ENCODE assay signal across 8 mouse cellular contexts in the genomic region with DNA sequence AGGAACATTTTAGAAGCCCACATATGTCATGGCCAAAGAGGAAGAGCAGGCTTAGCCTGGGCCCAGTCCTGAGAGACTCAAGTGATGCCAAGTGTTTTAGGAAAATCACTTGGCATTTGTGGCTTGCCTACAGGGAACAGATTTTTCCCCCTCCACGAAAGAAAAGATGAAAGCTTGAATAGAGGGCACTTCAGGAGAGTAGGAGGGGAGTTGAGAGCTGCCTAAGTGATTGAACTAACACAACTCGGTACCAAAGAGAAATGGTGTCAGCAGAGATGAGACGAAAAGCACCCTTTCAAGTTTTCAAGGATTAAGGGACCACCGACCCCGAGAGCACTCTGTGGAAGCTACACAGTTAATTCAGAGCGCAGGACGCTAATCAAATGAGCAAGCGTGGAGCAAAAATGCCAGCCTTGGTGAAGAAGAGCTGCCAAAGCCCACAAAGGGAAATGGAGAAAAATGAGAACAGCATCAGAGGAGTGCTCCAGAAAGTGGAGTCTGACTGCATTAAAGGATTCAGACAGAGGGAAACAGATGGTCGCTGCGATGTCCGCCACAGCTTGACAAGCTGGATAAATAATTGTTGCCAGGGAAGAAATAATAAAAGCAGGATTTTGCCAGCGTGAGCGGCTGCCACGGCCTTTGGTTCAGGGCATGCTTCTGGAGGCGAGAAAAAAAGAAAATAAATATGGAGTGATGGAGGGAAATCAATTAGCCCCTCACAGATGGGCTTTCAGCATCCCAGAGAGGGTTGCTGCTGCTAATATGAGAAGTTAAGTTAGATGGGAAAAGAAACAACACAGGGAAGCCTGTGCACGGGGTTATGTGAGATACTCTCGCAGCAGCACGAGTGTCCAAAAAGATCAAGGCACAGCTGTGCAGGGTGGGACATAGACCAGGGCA.
DNase-seq lines count a peak whose midpoint lies in the region; ATAC-seq and TF ChIP-seq lines count a peak whose summit lies in the region.

No protein-coding gene starts in this region.

- no peaks in the 10 kb centered on the region for H3K4me1 ChIP-seq in intestine, embryonic 15.5 days (replicated peaks)
- no peaks in the 10 kb centered on the region for H3K4me1 ChIP-seq in intestine, embryonic 16.5 days (ENCODE audit: control insufficient read depth, insufficient read depth, low read length)
- no peaks in the 10 kb centered on the region for H3K4me1 ChIP-seq in embryonic facial prominence, embryonic 11.5 days (ENCODE audit: control insufficient read depth, insufficient read depth, low read length)
- H3K4me1 ChIP-seq in midbrain, embryonic 15.5 days = peaks cover 13% of the 10 kb centered on the region
- no peaks in the 10 kb centered on the region for H3K4me1 ChIP-seq in heart, embryonic 11.5 days (ENCODE audit: control insufficient read depth, insufficient read depth, low read length)

- no peak overlapping the region for H3K9ac ChIP-seq in intestine, embryonic 15.5 days
- H3K9ac ChIP-seq in intestine, embryonic 16.5 days (ENCODE audit: low read depth, low read length) = no peak overlapping the region
- no peak overlapping the region for H3K9ac ChIP-seq in embryonic facial prominence, embryonic 11.5 days (replicated peaks; ENCODE audit: low read length)
- H3K9ac ChIP-seq in midbrain, embryonic 15.5 days = no peak overlapping the region
- no peak overlapping the region for H3K9ac ChIP-seq in heart, embryonic 11.5 days (ENCODE audit: low read depth, low read length)

- no peaks in the 10 kb centered on the region for H3K36me3 ChIP-seq in intestine, embryonic 15.5 days
- no peaks in the 10 kb centered on the region for H3K36me3 ChIP-seq in intestine, embryonic 16.5 days (ENCODE audit: control insufficient read depth, insufficient read depth, low read length)
- H3K36me3 ChIP-seq in embryonic facial prominence, embryonic 11.5 days (replicated peaks; ENCODE audit: control insufficient read depth, insufficient read depth, low read depth, low read length) = no peaks in the 10 kb centered on the region
- no peaks in the 10 kb centered on the region for H3K36me3 ChIP-seq in midbrain, embryonic 15.5 days (replicated peaks)
- H3K36me3 ChIP-seq in heart, embryonic 11.5 days (ENCODE audit: control insufficient read depth, insufficient read depth, low read length) = no peaks in the 10 kb centered on the region

- intact Hi-C loops in heart, postnatal 14 days (cut with DNase I) = no loop called here

- 46% methylated on average over 18 of the region's 18 CpGs for WGBS in intestine, embryonic 15.5 days
- WGBS in intestine, embryonic 16.5 days = 48% methylated on average over 18 of the region's 18 CpGs
- 43% methylated on average over 18 of the region's 18 CpGs for WGBS in embryonic facial prominence, embryonic 11.5 days
- 5% methylated on average over 18 of the region's 18 CpGs for WGBS in midbrain, embryonic 15.5 days
- 64% methylated on average over 18 of the region's 18 CpGs for WGBS in heart, embryonic 11.5 days (ENCODE audit: insufficient replicate concordance)

- H3K27ac ChIP-seq in intestine, embryonic 15.5 days = no peak overlapping the region
- no peak overlapping the region for H3K27ac ChIP-seq in intestine, embryonic 16.5 days (ENCODE audit: low read length)
- no peak overlapping the region for H3K27ac ChIP-seq in embryonic facial prominence, embryonic 11.5 days (replicated peaks; ENCODE audit: low read depth, low read length)
- peak overlapping the region; percentile 83 for H3K27ac ChIP-seq in layer of hippocampus, adult 2 months
- peak overlapping the region; percentile 72 for H3K27ac ChIP-seq in midbrain, embryonic 15.5 days
- H3K27ac ChIP-seq in heart, embryonic 11.5 days (ENCODE audit: low read depth, low read length) = no peak overlapping the region

- DNase-seq in embryonic facial prominence, embryonic 11.5 days (ENCODE audit: low spot score) = peak; percentile 19
- DNase-seq in layer of hippocampus, adult 2 months (ENCODE audit: low spot score in 2 of 2) = peak; percentile 66 to 75
- no peak for DNase-seq in heart, postnatal 14 days
- DNase-seq in T-cell, adult 2 months (ENCODE audit: low spot score) = no peak

- ATAC-seq in intestine, embryonic 15.5 days = no peak
- no peak for ATAC-seq in intestine, embryonic 16.5 days
- ATAC-seq in embryonic facial prominence, embryonic 11.5 days (replicated peaks; ENCODE audit: insufficient number of reproducible peaks, low FRiP score, low TSS enrichment, low read depth) = no peak
- peak; percentile 91 for ATAC-seq in midbrain, embryonic 15.5 days (replicated peaks)
- ATAC-seq in heart, embryonic 11.5 days (replicated peaks; ENCODE audit: insufficient number of reproducible peaks, low FRiP score, low TSS enrichment) = no peak

- H3K9me3 ChIP-seq in intestine, embryonic 15.5 days = no peaks in the 10 kb centered on the region
- H3K9me3 ChIP-seq in intestine, embryonic 16.5 days (ENCODE audit: control insufficient read depth, low read length) = no peaks in the 10 kb centered on the region
- no peaks in the 10 kb centered on the region for H3K9me3 ChIP-seq in embryonic facial prominence, embryonic 11.5 days (replicated peaks; ENCODE audit: control insufficient read depth, low read length)
- H3K9me3 ChIP-seq in midbrain, embryonic 15.5 days = no peaks in the 10 kb centered on the region
- H3K9me3 ChIP-seq in heart, embryonic 11.5 days (replicated peaks; ENCODE audit: control insufficient read depth, low read length) = no peaks in the 10 kb centered on the region

- no peak for TF ChIP-seq CTCF in layer of hippocampus, adult 2 months (conservative IDR thresholded peaks at IDR 0.05)

- peak overlapping the region; percentile 13; the same call in 1 of the 2 replicates for H3K4me2 ChIP-seq in intestine, embryonic 15.5 days (replicated peaks)
- no peak overlapping the region for H3K4me2 ChIP-seq in intestine, embryonic 16.5 days (ENCODE audit: low read depth, low read length)
- no peak overlapping the region for H3K4me2 ChIP-seq in embryonic facial prominence, embryonic 11.5 days (ENCODE audit: low read depth, low read length)
- H3K4me2 ChIP-seq in midbrain, embryonic 15.5 days = peak overlapping the region; percentile 44
- no peak overlapping the region for H3K4me2 ChIP-seq in heart, embryonic 11.5 days

- no peaks in the 10 kb centered on the region for H3K27me3 ChIP-seq in intestine, embryonic 15.5 days (replicated peaks)
- H3K27me3 ChIP-seq in intestine, embryonic 16.5 days (replicated peaks; ENCODE audit: control insufficient read depth, insufficient read depth, low read length) = no peaks in the 10 kb centered on the region
- no peaks in the 10 kb centered on the region for H3K27me3 ChIP-seq in embryonic facial prominence, embryonic 11.5 days (ENCODE audit: control insufficient read depth, insufficient read depth, low read length)
- no peaks in the 10 kb centered on the region for H3K27me3 ChIP-seq in midbrain, embryonic 15.5 days (replicated peaks)
- no peaks in the 10 kb centered on the region for H3K27me3 ChIP-seq in heart, embryonic 11.5 days (ENCODE audit: control insufficient read depth, insufficient read depth, low read length)

- no peak overlapping the region for H3K4me3 ChIP-seq in intestine, embryonic 15.5 days (replicated peaks)
- H3K4me3 ChIP-seq in intestine, embryonic 16.5 days (ENCODE audit: low read length) = no peak overlapping the region
- H3K4me3 ChIP-seq in embryonic facial prominence, embryonic 11.5 days (ENCODE audit: low read depth, low read length) = no peak overlapping the region
- peak overlapping the region; percentile 35 for H3K4me3 ChIP-seq in layer of hippocampus, adult 2 months
- peak overlapping the region; percentile 14 for H3K4me3 ChIP-seq in midbrain, embryonic 15.5 days
- H3K4me3 ChIP-seq in heart, embryonic 11.5 days (ENCODE audit: low read depth, low read length) = no peak overlapping the region

Comparison
In these comparisons a context has a peak if more than half of its experiments do, and no peak if none do; other contexts are left out.
1. H3K4me2 ChIP-seq: peak in intestine, embryonic 15.5 days (single experiment) and midbrain, embryonic 15.5 days (single experiment); none in intestine, embryonic 16.5 days (single experiment), embryonic facial prominence, embryonic 11.5 days (single experiment) and heart, embryonic 11.5 days (single experiment).
2. H3K27ac ChIP-seq: peak in layer of hippocampus, adult 2 months (single experiment) and midbrain, embryonic 15.5 days (single experiment); none in intestine, embryonic 15.5 days (single experiment), intestine, embryonic 16.5 days (single experiment), embryonic facial prominence, embryonic 11.5 days (single experiment) and heart, embryonic 11.5 days (single experiment).
3. H3K4me3 ChIP-seq: peak in layer of hippocampus, adult 2 months (single experiment) and midbrain, embryonic 15.5 days (single experiment); none in intestine, embryonic 15.5 days (single experiment), intestine, embryonic 16.5 days (single experiment), embryonic facial prominence, embryonic 11.5 days (single experiment) and heart, embryonic 11.5 days (single experiment).
4. DNase-seq: peak in embryonic facial prominence, embryonic 11.5 days (single experiment) and layer of hippocampus, adult 2 months (2 of 2); none in heart, postnatal 14 days (0 of 2) and T-cell, adult 2 months (single experiment).